Mouse (Mus musculus) cortical plate, adult 2 months (tissue): ENCODE results near the gene Ghdc. TPM values are rescaled to one million over a fixed set of nuclear protein-coding genes. Genes with fewer than 3 reads are reported as not detected.

Experiments
- H3K27ac ChIP-seq: fragments of 200-500 bp; 2 replicates; pipeline ENCODE4 v1.5.1; 2012; ENCODE audit warnings: low read length, control low read depth, inconsistent platforms; ENCODE audit not compliant: insufficient read depth
- H3K4me1 ChIP-seq: fragments of 200-500 bp; 2 replicates; pipeline ENCODE4 v1.6.1; 2011; ENCODE audit warnings: low read length; ENCODE audit not compliant: control insufficient read depth, insufficient read depth
- H3K4me3 ChIP-seq: fragments of 200-500 bp; 2 replicates; pipeline ENCODE4 v1.5.1; 2011; ENCODE audit warnings: mild to moderate bottlenecking, low read length, control low read depth; ENCODE audit not compliant: insufficient read depth
- CTCF ChIP-seq: fragments of 200-500 bp; IDR thresholded peaks from 2 replicates; pipeline ENCODE4 v1.5.1; 2011; ENCODE audit warnings: mild to moderate bottlenecking, control low read depth, low read length; ENCODE audit not compliant: insufficient read depth; ENCODE audit errors: extremely low read depth
- POLR2A ChIP-seq: fragments of 200-500 bp; IDR thresholded peaks from 2 replicates; pipeline ENCODE4 v1.6.1; 2011; ENCODE audit warnings: mild to moderate bottlenecking, low read length, control low read depth; ENCODE audit not compliant: insufficient read depth; ENCODE audit errors: extremely low read depth
- polyA plus RNA-seq: library from polyadenylated mRNA; depleted of rRNA; stranded (reverse); fragments of >200 nt; gene quantifications from 2 replicates; pipeline ENCODE4 v1.2.3, GENCODE M21; 2012; rRNA removed

Gene Ghdc
- 7.5 and 8.6 TPM in 2 replicates for polyA plus RNA-seq

GRCm38 (mm10) chr11:100770646-100771408 lies at the start of gene Ghdc:
Ghdc (minus strand) TSS chr11:100770957.
- TF ChIP-seq POLR2A (no peak), CTCF (no peak)
- peak within 1 kb of the TSS; percentile 47 for H3K4me3 ChIP-seq
- H3K27ac ChIP-seq: no peak within 1 kb of the TSS
- no peaks in the 10 kb centered on the region for H3K4me1 ChIP-seq

GRCm38 (mm10) chr11:100820047-100820446 lies 49.3 kb upstream of the Ghdc start:
- Histone ChIP-seq H3K27ac (no peak overlapping the region), H3K4me3 (no peak overlapping the region), H3K4me1 (peaks cover 5% of the 10 kb centered on the region; the same call in 1 of the 2 replicates)
- no peak for TF ChIP-seq CTCF

- H3K27ac ChIP-seq: no peak overlapping the region
- no peak for TF ChIP-seq CTCF
- no peak for TF ChIP-seq POLR2A
Observed at GRCm38 (mm10) chr11:100819626-100820025, 48.9 kb upstream of the Ghdc start.

GRCm38 (mm10) chr11:100819048-100819447 lies 48.3 kb upstream of the Ghdc start:
- TF ChIP-seq CTCF: no peak
- no peak for TF ChIP-seq POLR2A
- Histone ChIP-seq H3K27ac (no peak overlapping the region), H3K4me1 (peaks cover 1% of the 10 kb centered on the region; the same call in 1 of the 2 replicates), H3K4me3 (no peak overlapping the region)

More at GRCm38 (mm10) chr11:100819626-100820025, 48.9 kb upstream of the Ghdc start:
- peaks cover 5% of the 10 kb centered on the region; the same call in 1 of the 2 replicates for H3K4me1 ChIP-seq
- H3K4me3 ChIP-seq: no peak overlapping the region

GRCm38 (mm10) chr11:100818359-100819012 lies 47.7 kb upstream of the Ghdc start:
- no peak overlapping the region for H3K27ac ChIP-seq
- H3K4me1 ChIP-seq: peaks cover 1% of the 10 kb centered on the region; the same call in 1 of the 2 replicates
- TF ChIP-seq CTCF (no peak), POLR2A (no peak)
- H3K4me3 ChIP-seq: no peak overlapping the region

GRCm38 (mm10) chr11:100817311-100817710 lies 46.6 kb upstream of the Ghdc start:
- TF ChIP-seq CTCF (no peak), POLR2A (no peak)
- no peaks in the 10 kb centered on the region; the same call in 1 of the 2 replicates for H3K4me1 ChIP-seq

GRCm38 (mm10) chr11:100816801-100817200 lies 46.0 kb upstream of the Ghdc start:
- H3K27ac ChIP-seq: no peak overlapping the region
- no peak for TF ChIP-seq CTCF
- TF ChIP-seq POLR2A: no peak
- H3K4me3 ChIP-seq: no peak overlapping the region
- no peaks in the 10 kb centered on the region; the same call in 1 of the 2 replicates for H3K4me1 ChIP-seq

More at GRCm38 (mm10) chr11:100817311-100817710, 46.6 kb upstream of the Ghdc start:
- H3K27ac ChIP-seq: no peak overlapping the region
- no peak overlapping the region for H3K4me3 ChIP-seq

- Histone ChIP-seq H3K4me1 (no peaks in the 10 kb centered on the region), H3K27ac (no peak overlapping the region), H3K4me3 (no peak overlapping the region)
- TF ChIP-seq CTCF (no peak), POLR2A (no peak)
Observed at GRCm38 (mm10) chr11:100816342-100816741, 45.6 kb upstream of the Ghdc start.

- Histone ChIP-seq H3K4me3 (no peak overlapping the region), H3K27ac (no peak overlapping the region), H3K4me1 (no peaks in the 10 kb centered on the region)
- TF ChIP-seq POLR2A (no peak), CTCF (no peak)
Observed at GRCm38 (mm10) chr11:100814498-100814897, 43.7 kb upstream of the Ghdc start.
